Mouse (Mus musculus) MEL (cell line): Measurements from ENCODE around the gene Trim2. TPM values are rescaled to one million over a fixed set of nuclear protein-coding genes. Genes with fewer than 3 reads are reported as not detected.

Experiments used
- DNase-seq: peaks from one replicate; pipeline ENCODE4 v3.0.0; 2011; ENCODE audit warnings: low read depth, low spot score
- H3K27ac ChIP-seq: 2 replicates; pipeline ENCODE4 v1.5.1; 2012; ENCODE audit warnings: low read depth, mild to moderate bottlenecking, control low read depth, low read length, moderate library complexity; ENCODE audit not compliant: control insufficient read depth
- H3K27me3 ChIP-seq, 2 experiments: fragments of 150-350 bp in 1 of 2; sonication (generic) in 1 of 2; 2 replicates each; pipeline ENCODE4 v1.6.1; 2012; ENCODE audit warnings: low read length in 2 of 2, mild to moderate bottlenecking in 2 of 2, improper control_type of control experiment in 1 of 2, moderate library complexity in 1 of 2; ENCODE audit not compliant: insufficient read depth in 2 of 2, control insufficient read depth in 1 of 2
- H3K36me3 ChIP-seq, 2 experiments: 2 replicates each; pipeline ENCODE4 v1.6.1; 2012 to 2014; ENCODE audit warnings: low read length in 2 of 2, improper control_type of control experiment in 1 of 2, inconsistent platforms in 1 of 2, mild to moderate bottlenecking in 1 of 2; ENCODE audit not compliant: insufficient read depth in 2 of 2, control insufficient read depth in 1 of 2
- H3K4me1 ChIP-seq, 2 experiments: fragments of 150-350 bp in 1 of 2; sonication (generic) in 1 of 2; 2 replicates each; pipeline ENCODE4 v1.6.1; 2012; ENCODE audit warnings: low read length in 2 of 2, improper control_type of control experiment in 1 of 2, mild to moderate bottlenecking in 1 of 2; ENCODE audit not compliant: insufficient read depth in 2 of 2, control insufficient read depth in 1 of 2
- H3K4me3 ChIP-seq, 2 experiments: fragments of 150-350 bp in 1 of 2; sonication (generic) in 1 of 2; 2 replicates each; pipeline ENCODE4 v1.5.1; 2012; ENCODE audit warnings: low read depth in 2 of 2, low read length in 2 of 2, mild to moderate bottlenecking in 2 of 2, moderate library complexity in 2 of 2, control low read depth in 1 of 2, improper control_type of control experiment in 1 of 2; ENCODE audit not compliant: control insufficient read depth in 1 of 2, insufficient read depth in 1 of 2
- H3K79me2 ChIP-seq: 2 replicates; pipeline ENCODE4 v1.6.1; 2012; ENCODE audit warnings: mild to moderate bottlenecking, low read length, moderate library complexity; ENCODE audit not compliant: control insufficient read depth, poor library complexity, insufficient read depth
- H3K9ac ChIP-seq: 2 replicates; pipeline ENCODE4 v1.6.1; 2012; ENCODE audit warnings: low read depth, mild to moderate bottlenecking, control low read depth, low read length, moderate library complexity; ENCODE audit not compliant: control insufficient read depth, poor library complexity, severe bottlenecking
- H3K9me3 ChIP-seq: fragments of 150-350 bp; sonication (generic); replicated peaks from 2 replicates; pipeline ENCODE4 v1.6.1; 2012; ENCODE audit warnings: mild to moderate bottlenecking, low read length, improper control_type of control experiment, moderate library complexity; ENCODE audit not compliant: insufficient read depth
- CTCF ChIP-seq, 3 experiments: IDR thresholded peaks in 2 of 3; conservative IDR thresholded peaks in 1 of 3; 2 replicates each; pipeline ENCODE4 v1.5.1; 2011 to 2012; ENCODE audit warnings: low read length in 3 of 3, low read depth in 2 of 3, mild to moderate bottlenecking in 2 of 3, improper control_type of control experiment in 1 of 3, inconsistent platforms in 1 of 3, mixed read lengths in 1 of 3, moderate library complexity in 1 of 3; ENCODE audit not compliant: control insufficient read depth in 1 of 3, insufficient read depth in 1 of 3, poor library complexity in 1 of 3, severe bottlenecking in 1 of 3
- EP300 ChIP-seq, 2 experiments: IDR thresholded peaks; 2 replicates each; pipeline ENCODE4 v1.6.1; 2011; ENCODE audit warnings: improper control_type of control experiment in 2 of 2, low read length in 2 of 2, low read depth in 1 of 2, mild to moderate bottlenecking in 1 of 2
- ETS1 ChIP-seq: IDR thresholded peaks from 2 replicates; pipeline ENCODE4 v1.6.1; 2012; ENCODE audit warnings: low read depth, mild to moderate bottlenecking, inconsistent platforms, low read length, improper control_type of control experiment, moderate library complexity
- GATA1 ChIP-seq: IDR thresholded peaks from 2 replicates; pipeline ENCODE4 v1.6.1; 2011; ENCODE audit warnings: low read depth, low read length, improper control_type of control experiment
- HCFC1 ChIP-seq: IDR thresholded peaks from 2 replicates; pipeline ENCODE4 v1.6.1; 2012; ENCODE audit warnings: low read depth, mild to moderate bottlenecking, inconsistent platforms, low read length, improper control_type of control experiment, moderate library complexity
- KAT2A ChIP-seq: conservative IDR thresholded peaks from 2 replicates; pipeline ENCODE4 v1.6.1; 2012; ENCODE audit warnings: low read depth, low read length, improper control_type of control experiment, inconsistent platforms
- MAFK ChIP-seq: IDR thresholded peaks from 2 replicates; pipeline ENCODE4 v1.6.1; 2011; ENCODE audit warnings: low read depth, mild to moderate bottlenecking, low read length, improper control_type of control experiment, borderline replicate concordance
- MYC ChIP-seq: IDR thresholded peaks from 2 replicates; pipeline ENCODE4 v1.6.1; 2011; ENCODE audit warnings: low read depth, mild to moderate bottlenecking, low read length, improper control_type of control experiment, moderate library complexity
- NELFE ChIP-seq: IDR thresholded peaks from 2 replicates; pipeline ENCODE4 v1.6.1; 2011; ENCODE audit warnings: low read depth, low read length, improper control_type of control experiment
- NRF1 ChIP-seq: IDR thresholded peaks from 2 replicates; pipeline ENCODE4 v1.6.1; 2014; ENCODE audit warnings: low read depth, mild to moderate bottlenecking, inconsistent platforms, low read length, improper control_type of control experiment, moderate library complexity; ENCODE audit not compliant: poor library complexity, insufficient read depth, severe bottlenecking
- POLR2A ChIP-seq, 2 experiments: IDR thresholded peaks; 2 replicates each; pipeline ENCODE4 v1.6.1; 2011 to 2012; ENCODE audit warnings: low read length in 2 of 2, mild to moderate bottlenecking in 2 of 2, control low read depth in 1 of 2, improper control_type of control experiment in 1 of 2, low read depth in 1 of 2, moderate library complexity in 1 of 2; ENCODE audit not compliant: control insufficient read depth in 1 of 2, insufficient read depth in 1 of 2, poor library complexity in 1 of 2
- RAD21 ChIP-seq: IDR thresholded peaks from 2 replicates; pipeline ENCODE4 v1.6.1; 2011; ENCODE audit warnings: mild to moderate bottlenecking, low read depth, low read length, improper control_type of control experiment
- SIN3A ChIP-seq: IDR thresholded peaks from 2 replicates; pipeline ENCODE4 v1.6.1; 2012; ENCODE audit warnings: low read length, improper control_type of control experiment, inconsistent platforms
- TBP ChIP-seq: IDR thresholded peaks from 2 replicates; pipeline ENCODE4 v1.8.0; 2011; ENCODE audit warnings: low read depth, low read length, improper control_type of control experiment
- TCF12 ChIP-seq: IDR thresholded peaks from 2 replicates; pipeline ENCODE4 v1.6.1; 2014; ENCODE audit warnings: low read depth, mild to moderate bottlenecking, inconsistent platforms, low read length, improper control_type of control experiment, moderate library complexity
- UBTF ChIP-seq: IDR thresholded peaks from 2 replicates; pipeline ENCODE4 v1.6.1; 2012; ENCODE audit warnings: low read depth, mild to moderate bottlenecking, inconsistent platforms, low read length, improper control_type of control experiment, moderate library complexity, borderline replicate concordance; ENCODE audit not compliant: insufficient read depth
- USF2 ChIP-seq, 2 experiments: IDR thresholded peaks; 2 replicates each; pipeline ENCODE4 v1.6.1; 2011 to 2012; ENCODE audit warnings: improper control_type of control experiment in 2 of 2, low read length in 2 of 2, borderline replicate concordance in 1 of 2, inconsistent platforms in 1 of 2, low read depth in 1 of 2, mild to moderate bottlenecking in 1 of 2; ENCODE audit not compliant: insufficient read depth in 1 of 2
- ZC3H11A ChIP-seq: IDR thresholded peaks from 2 replicates; pipeline ENCODE4 v1.6.1; 2012; ENCODE audit warnings: low read depth, mild to moderate bottlenecking, inconsistent platforms, low read length, improper control_type of control experiment
- ZNF384 ChIP-seq: IDR thresholded peaks from 2 replicates; pipeline ENCODE4 v1.6.1; 2012; ENCODE audit warnings: low read depth, mild to moderate bottlenecking, inconsistent platforms, low read length, improper control_type of control experiment
- polyA plus RNA-seq, 2 experiments: library from polyadenylated mRNA; stranded (reverse) in 1 of 2; unstranded in 1 of 2; fragments of >175 nt in 1 of 2; fragments of >200 nt in 1 of 2; gene quantifications; 2 replicates each; pipeline versions ENCODE4 v1.2.1 to v1.2.4; 2012; ENCODE audit warnings: low replicate concordance in 2 of 2, low read depth in 1 of 2; ENCODE audit not compliant: insufficient read length in 2 of 2, insufficient read depth in 1 of 2, missing spikeins in 1 of 2
- total RNA-seq: library from RNA; depleted of rRNA; stranded (reverse); fragments of 300-350 nt; gene quantifications from 2 replicates; pipeline ENCODE4 v1.2.3, GENCODE M21; 2012

Gene Trim2
- total and polyA plus RNA-seq, 3 experiments: 1.7 to 4.4 TPM; not detected in 1

DNA sequence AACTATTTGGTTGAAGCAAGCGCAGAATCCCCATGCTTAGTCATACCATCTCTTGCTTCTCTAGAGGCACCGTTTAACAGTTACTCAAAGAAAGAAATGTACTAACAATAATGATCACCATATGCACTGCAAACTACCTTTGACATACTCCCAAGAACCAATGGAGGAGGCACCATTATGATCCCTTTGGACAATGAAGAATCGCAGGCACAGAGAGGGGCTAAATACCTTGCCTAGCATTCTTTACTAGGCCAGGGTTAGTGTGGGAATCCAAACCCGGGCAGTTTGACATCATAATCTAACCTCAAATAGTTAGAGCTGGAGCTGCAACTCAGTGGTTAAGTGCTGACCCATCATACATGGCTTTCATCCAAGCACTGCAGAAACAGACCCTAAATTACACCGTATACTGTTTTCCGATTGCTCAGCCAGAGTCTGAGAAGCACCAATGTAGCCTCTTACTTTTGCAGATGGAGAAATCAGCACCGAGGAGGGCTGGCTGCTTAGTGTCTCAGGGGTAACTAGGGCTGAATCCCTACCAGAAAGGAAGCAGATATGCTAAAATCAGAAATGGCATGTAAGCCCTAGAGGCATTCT is 97.7 kb downstream of the Trim2 start:
- no peak overlapping the region for H3K27ac ChIP-seq
- H3K4me1 ChIP-seq: no peaks in the 10 kb centered on the region
- H3K4me3 ChIP-seq: no peak overlapping the region
- DNase-seq: no peak
- H3K27me3 ChIP-seq: no peaks in the 10 kb centered on the region
- H3K36me3 ChIP-seq: no peaks in the 10 kb centered on the region
- no peaks in the 10 kb centered on the region for H3K79me2 ChIP-seq
- H3K9me3 ChIP-seq: no peaks in the 10 kb centered on the region
- TF ChIP-seq POLR2A (IDR thresholded peaks at IDR 0.05; ENCODE audit: control insufficient read depth in 1 of 2, insufficient read depth in 1 of 2, low read depth in 1 of 2, low read length in 2 of 2, poor library complexity in 1 of 2) (no peak), RAD21 (no peak), TBP (no peak), GATA1 (no peak), NRF1 (no peak), USF2 (IDR thresholded peaks at IDR 0.05; ENCODE audit: borderline replicate concordance in 1 of 2, insufficient read depth in 1 of 2, low read depth in 1 of 2, low read length in 2 of 2) (no peak), ZNF384 (no peak), ETS1 (no peak)
- H3K9ac ChIP-seq: no peak overlapping the region

- Histone ChIP-seq H3K27me3 (no peaks in the 10 kb centered on the region), H3K9me3 (no peaks in the 10 kb centered on the region), H3K4me1 (no peaks in the 10 kb centered on the region), H3K79me2 (no peaks in the 10 kb centered on the region), H3K36me3 (no peaks in the 10 kb centered on the region), H3K27ac (no peak overlapping the region), H3K4me3 (no peak overlapping the region), H3K9ac (no peak overlapping the region)
- TF ChIP-seq ZC3H11A: no peak
- no peak for TF ChIP-seq ZNF384
- DNase-seq: no peak
Observed at GRCm38 (mm10) chr3:84208475-84208874, 98.2 kb downstream of the Trim2 start.

- Histone ChIP-seq H3K9ac (no peak overlapping the region), H3K4me3 (no peak overlapping the region), H3K9me3 (no peaks in the 10 kb centered on the region), H3K27me3 (no peaks in the 10 kb centered on the region), H3K36me3 (no peaks in the 10 kb centered on the region), H3K4me1 (no peaks in the 10 kb centered on the region), H3K79me2 (no peaks in the 10 kb centered on the region), H3K27ac (no peak overlapping the region)
- DNase-seq: no peak
- TF ChIP-seq MAFK: no peak
- TF ChIP-seq HCFC1: no peak
- no peak for TF ChIP-seq UBTF
- TF ChIP-seq TBP: no peak
- no peak for TF ChIP-seq USF2 (IDR thresholded peaks at IDR 0.05; ENCODE audit: borderline replicate concordance in 1 of 2, insufficient read depth in 1 of 2, low read depth in 1 of 2, low read length in 2 of 2)
- TF ChIP-seq SIN3A: no peak
- no peak for TF ChIP-seq KAT2A
- TF ChIP-seq MYC: no peak
- no peak for TF ChIP-seq NELFE
- TF ChIP-seq EP300 (IDR thresholded peaks at IDR 0.05; ENCODE audit: low read depth in 1 of 2, low read length in 2 of 2): no peak
- no peak for TF ChIP-seq TCF12
- no peak for TF ChIP-seq CTCF (IDR thresholded peaks at IDR 0.05 in 2 of 3, conservative IDR thresholded peaks at IDR 0.05 in 1 of 3; ENCODE audit: control insufficient read depth in 1 of 3, insufficient read depth in 1 of 3, low read depth in 2 of 3, low read length in 3 of 3, poor library complexity in 1 of 3, severe bottlenecking in 1 of 3)
- TF ChIP-seq ZC3H11A: no peak
Observed at GRCm38 (mm10) chr3:84207366-84207765, 99.3 kb downstream of the Trim2 start.
